Mouse (Mus musculus): Measurements from ENCODE around the gene Fam98c. TPM values are rescaled to one million over a fixed set of nuclear protein-coding genes. Genes with fewer than 3 reads are reported as not detected.
"Not testable (repeated sequence)": the region's sequence is repeated elsewhere in the genome, so short reads cannot be mapped to it uniquely, and the experiment has no call there.

Gene Fam98c
- 9.9 and 10.5 TPM in 2 replicates for polyA plus RNA-seq (2012; ENCODE audit: insufficient read depth, insufficient read length, missing spikeins)

DNA sequence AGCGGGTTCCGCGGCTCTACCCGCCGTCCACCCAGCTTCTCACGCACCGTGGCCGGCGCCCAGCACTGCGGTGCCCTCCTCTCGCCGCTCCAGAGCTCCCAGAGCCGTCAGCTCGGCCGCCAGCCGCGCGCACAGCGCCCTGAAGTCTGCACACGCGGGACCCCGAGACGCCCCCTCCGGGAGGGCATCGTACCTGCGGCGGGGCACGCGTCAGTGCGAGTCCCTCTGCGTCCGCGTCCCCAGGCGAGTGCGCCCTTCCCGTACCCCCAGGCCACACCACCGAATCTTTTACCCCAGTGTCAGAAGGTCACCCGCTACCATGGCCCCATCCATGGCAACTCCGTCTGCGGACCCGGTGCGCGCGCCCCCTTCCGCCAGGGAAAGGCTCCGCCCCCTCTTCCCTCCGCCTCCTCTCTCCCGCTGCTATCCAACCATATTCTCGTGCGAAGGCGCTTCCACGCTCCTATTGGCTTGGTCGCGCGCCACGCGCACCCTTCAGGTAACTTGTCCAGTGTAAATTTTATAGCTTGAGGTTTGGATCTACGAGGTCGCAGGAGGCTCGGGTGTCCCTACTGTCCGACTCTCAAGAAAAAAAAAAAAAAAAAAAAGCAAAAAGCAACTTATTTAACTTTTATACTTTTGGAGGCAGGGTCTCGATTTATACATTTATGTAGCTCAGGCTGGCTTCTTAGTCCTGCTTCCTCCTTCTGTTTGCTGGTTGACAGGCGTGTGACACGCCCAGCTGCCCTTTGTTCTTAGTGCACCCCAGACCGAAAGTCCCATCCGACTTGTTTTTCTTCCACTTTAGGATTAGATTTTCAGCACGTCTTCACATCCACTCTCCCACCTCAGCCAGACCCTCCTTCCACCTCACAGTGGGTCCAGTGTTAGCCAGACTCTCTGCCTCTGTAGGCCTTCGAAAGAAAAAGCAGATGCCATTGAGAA is at the start of gene Fam98c:
Fam98c (minus strand) TSS at position 397 of the 945 bp plus-strand sequence.
- H3K4me3 ChIP-seq (ENCODE audit: insufficient read depth, low read depth, low read length) = peak within 1 kb of the TSS; percentile 79
- H3K4me1 ChIP-seq (ENCODE audit: control insufficient read depth, insufficient read depth, insufficient read length, low read length) = peaks cover 7% of the 10 kb centered on the region; the same call in 1 of the 2 replicates
- H3K27ac ChIP-seq (replicated peaks; ENCODE audit: low read depth, low read length) = peak within 1 kb of the TSS; percentile 42; the same call in 1 of the 2 replicates

DNA sequence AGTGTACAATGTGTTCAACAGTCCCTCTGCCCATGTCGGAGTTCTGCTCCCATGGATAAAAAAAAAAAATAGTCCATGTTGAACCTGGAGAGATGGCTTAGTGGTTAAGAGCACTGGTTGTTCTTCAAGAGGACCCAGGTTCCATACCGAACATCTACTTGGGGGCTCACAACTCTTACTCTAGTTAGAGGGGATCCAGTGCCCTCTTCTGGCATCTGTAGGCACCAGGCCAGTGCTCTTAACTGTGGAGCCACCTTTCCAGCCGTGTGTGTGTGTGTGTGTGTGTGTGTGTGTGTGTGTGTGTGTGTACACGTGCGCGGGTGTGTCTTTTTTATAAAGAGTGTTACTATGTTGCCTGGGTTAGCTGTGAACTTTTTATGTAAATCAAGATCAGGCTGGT is 46.5 kb upstream of the Fam98c start:
- Histone ChIP-seq H3K27ac (replicated peaks; ENCODE audit: low read depth, low read length) (no peak overlapping the region), H3K4me3 (ENCODE audit: insufficient read depth, low read depth, low read length) (no peak overlapping the region), H3K4me1 (ENCODE audit: control insufficient read depth, insufficient read depth, insufficient read length, low read length) (no peaks in the 10 kb centered on the region)

DNA sequence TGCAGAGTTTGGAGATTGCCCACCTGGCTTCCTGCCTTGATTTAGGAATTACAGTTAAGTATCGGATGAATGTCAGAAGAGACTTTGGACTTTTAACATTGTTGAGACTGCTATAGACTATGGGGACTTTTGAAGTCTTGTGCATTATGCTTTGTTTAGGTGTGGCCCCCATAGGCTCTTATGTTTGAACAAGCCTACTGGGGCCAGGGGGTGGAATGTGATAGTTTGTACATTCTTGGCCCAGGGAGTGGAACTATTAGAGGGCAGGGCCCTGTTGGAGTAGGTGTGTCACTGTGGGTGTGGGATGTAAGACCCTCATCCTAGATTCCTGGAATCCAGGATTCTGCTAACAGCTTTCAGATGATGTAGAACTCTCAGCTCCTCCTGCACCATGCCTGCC is 38.2 kb upstream of the Fam98c start:
- not testable (repeated sequence) for H3K4me1 ChIP-seq (ENCODE audit: control insufficient read depth, insufficient read depth, insufficient read length, low read length); H3K4me3 ChIP-seq (ENCODE audit: insufficient read depth, low read depth, low read length); H3K27ac ChIP-seq (replicated peaks; ENCODE audit: low read depth, low read length)

DNA sequence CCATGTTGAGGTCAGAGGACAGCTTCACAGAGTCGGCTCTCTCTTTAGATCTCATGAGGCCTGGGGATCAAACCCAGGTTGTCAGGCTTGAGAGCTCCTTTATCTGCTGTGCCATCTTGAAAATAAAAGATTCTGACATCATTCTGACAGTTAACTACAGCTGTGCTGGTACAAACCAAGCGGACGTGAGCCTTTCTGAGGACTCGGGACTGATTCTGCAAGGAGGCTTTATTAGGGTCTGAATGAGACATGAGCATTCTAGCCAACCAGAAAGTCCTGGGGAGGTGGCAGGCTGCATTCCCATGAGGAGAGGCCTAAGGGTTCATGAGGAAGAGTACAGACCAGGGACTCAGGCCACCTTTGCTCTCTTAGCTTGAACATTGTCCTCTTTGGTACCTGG is 25.3 kb upstream of the Fam98c start:
- not testable (repeated sequence) for H3K27ac ChIP-seq (replicated peaks; ENCODE audit: low read depth, low read length); H3K4me1 ChIP-seq (ENCODE audit: control insufficient read depth, insufficient read depth, insufficient read length, low read length); H3K4me3 ChIP-seq (ENCODE audit: insufficient read depth, low read depth, low read length)

DNA sequence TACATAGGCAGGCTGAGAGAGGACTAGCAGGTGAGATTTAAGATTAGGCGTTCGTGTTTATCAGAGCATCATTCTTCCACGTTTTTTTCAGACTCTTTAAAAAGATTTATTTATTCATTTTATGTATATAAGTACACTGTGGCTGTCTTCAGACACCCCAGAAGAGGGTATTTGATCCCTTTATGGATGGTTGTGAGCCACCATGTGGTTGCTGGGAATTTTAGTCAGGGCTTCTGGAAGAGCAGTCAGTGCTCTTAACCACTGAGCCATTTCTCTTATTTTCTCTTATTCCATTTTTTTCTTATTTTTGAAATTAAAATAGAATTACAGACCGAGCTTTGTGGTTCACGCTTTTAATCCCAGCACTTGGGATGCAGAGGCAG is 24.8 kb upstream of the Fam98c start:
- Histone ChIP-seq H3K4me3 (ENCODE audit: insufficient read depth, low read depth, low read length) (no peak overlapping the region), H3K4me1 (ENCODE audit: control insufficient read depth, insufficient read depth, insufficient read length, low read length) (peaks cover 4% of the 10 kb centered on the region; the same call in 1 of the 2 replicates), H3K27ac (replicated peaks; ENCODE audit: low read depth, low read length) (no peak overlapping the region)

DNA sequence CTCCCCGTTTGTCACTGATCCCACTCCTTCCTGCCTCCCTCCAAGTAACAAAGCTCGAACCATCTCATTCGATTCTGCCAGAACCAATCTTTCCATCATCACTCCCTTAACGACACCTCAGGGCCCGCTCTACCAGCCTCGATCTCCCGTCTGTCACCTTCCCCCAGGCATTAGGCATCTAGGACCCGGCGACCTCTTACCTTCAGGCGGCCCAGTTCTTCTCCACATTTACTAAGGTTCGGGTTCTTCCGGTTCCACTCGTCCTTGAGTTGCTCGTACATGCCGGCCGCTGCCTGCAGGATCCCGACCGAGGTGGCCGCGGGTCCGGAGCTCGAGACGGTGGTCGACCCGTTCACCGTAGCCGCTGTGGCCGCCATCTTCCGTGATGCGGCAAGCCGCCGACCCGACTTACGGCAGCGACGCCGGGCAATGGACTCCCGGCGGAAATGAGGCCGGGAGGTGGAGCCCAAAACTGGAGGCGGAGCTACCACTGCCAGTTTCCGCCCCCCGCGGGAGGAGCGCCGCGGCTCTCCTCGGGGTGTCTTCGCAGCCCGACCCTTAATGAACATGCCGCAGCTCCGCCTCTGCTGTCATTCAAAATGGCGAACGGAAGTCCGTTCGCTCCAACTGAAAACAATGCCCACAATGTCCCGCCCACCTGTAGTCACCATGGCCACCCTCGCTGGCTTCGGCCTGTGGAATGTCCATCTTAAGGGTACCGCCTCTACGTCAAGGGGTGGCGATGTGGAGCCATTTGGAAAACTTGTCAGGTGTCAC is 24.2 kb upstream of the Fam98c start, which contains the start of gene Psmd8:
Psmd8 (minus strand) TSS at position 625 of the 777 bp plus-strand sequence.
- Histone ChIP-seq H3K27ac (replicated peaks; ENCODE audit: low read depth, low read length) (peak within 1 kb of the TSS; percentile 88), H3K4me3 (ENCODE audit: insufficient read depth, low read depth, low read length) (peak within 1 kb of the TSS; percentile 76), H3K4me1 (ENCODE audit: control insufficient read depth, insufficient read depth, insufficient read length, low read length) (peaks cover 4% of the 10 kb centered on the region; the same call in 1 of the 2 replicates)

DNA sequence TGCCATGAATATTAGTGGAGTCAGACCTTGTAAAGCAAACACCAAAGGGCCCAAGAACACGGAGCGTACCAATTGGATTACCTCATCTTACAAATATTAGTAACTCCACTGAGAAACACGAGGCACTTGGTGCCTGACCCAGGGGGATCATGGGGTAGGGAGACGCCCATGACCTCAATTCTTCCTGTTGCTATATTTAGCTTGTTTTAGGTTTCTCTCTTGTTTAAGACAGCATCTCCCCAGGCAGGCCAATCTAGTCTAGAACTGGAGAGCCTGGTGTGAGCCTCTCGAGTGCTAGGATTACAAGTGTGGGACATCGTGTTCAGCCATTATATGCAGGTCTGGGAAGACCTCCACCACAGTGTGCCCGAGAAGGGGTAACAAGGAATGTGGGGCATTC is 23.3 kb upstream of the Fam98c start:
- Histone ChIP-seq H3K4me1 (ENCODE audit: control insufficient read depth, insufficient read depth, insufficient read length, low read length) (peaks cover 4% of the 10 kb centered on the region; the same call in 1 of the 2 replicates), H3K27ac (replicated peaks; ENCODE audit: low read depth, low read length) (peak overlapping the region; percentile 67), H3K4me3 (ENCODE audit: insufficient read depth, low read depth, low read length) (peak overlapping the region; percentile 76)

DNA sequence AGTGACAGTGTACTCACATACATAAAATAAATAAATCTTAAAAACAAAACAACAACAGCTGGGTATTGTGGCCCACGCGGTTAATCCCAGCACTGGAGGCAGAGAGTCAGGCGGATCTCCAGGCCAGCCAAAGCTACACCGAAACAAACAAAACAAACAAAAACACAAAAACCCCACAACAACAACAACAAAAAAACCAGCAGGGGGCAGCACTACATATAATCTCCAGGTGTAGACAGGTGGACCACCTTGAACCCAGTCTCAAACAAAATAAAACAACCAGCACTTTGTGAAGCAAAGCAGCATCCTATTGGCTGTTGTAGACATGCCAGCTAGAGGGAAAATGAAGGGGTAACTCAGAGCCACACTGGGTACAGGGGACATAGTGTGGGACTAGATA is 22.1 kb upstream of the Fam98c start:
- no peak overlapping the region for H3K27ac ChIP-seq (replicated peaks; ENCODE audit: low read depth, low read length)
- peaks cover 4% of the 10 kb centered on the region; the same call in 1 of the 2 replicates for H3K4me1 ChIP-seq (ENCODE audit: control insufficient read depth, insufficient read depth, insufficient read length, low read length)
- no peak overlapping the region for H3K4me3 ChIP-seq (ENCODE audit: insufficient read depth, low read depth, low read length)

DNA sequence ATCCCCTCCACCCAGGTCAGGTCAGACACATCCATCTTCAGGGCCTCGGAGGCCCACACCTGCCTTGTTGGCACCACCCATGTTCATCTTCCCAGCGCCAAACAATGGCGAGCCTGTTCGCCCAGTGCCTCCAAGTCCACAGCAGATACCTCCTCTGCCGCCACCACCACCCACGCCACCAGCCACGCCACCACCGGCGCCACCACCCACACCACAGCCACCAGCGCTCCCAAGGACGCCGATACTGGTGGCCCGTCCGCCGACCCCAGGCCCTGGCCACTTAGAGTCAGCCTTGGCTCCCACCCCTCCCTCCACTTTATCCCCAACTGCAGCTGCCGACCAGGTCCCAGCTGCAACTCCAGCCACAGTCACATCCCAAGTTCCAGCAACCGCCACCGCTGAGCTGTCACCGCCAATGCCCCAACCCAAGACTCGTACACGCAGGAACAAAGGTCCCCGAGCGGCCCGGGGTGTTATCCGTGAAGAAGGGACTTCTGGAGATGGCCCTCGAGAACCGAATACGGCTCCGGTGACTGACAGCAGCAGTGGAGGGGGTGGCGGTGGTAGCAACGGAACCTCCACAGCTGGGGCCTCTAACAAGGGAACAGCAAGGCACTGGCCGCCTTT is 16.5 kb upstream of the Fam98c start:
- Histone ChIP-seq H3K4me3 (ENCODE audit: insufficient read depth, low read depth, low read length) (no peak overlapping the region), H3K4me1 (ENCODE audit: control insufficient read depth, insufficient read depth, insufficient read length, low read length) (peaks cover 6% of the 10 kb centered on the region; the same call in 1 of the 2 replicates), H3K27ac (replicated peaks; ENCODE audit: low read depth, low read length) (no peak overlapping the region)

DNA sequence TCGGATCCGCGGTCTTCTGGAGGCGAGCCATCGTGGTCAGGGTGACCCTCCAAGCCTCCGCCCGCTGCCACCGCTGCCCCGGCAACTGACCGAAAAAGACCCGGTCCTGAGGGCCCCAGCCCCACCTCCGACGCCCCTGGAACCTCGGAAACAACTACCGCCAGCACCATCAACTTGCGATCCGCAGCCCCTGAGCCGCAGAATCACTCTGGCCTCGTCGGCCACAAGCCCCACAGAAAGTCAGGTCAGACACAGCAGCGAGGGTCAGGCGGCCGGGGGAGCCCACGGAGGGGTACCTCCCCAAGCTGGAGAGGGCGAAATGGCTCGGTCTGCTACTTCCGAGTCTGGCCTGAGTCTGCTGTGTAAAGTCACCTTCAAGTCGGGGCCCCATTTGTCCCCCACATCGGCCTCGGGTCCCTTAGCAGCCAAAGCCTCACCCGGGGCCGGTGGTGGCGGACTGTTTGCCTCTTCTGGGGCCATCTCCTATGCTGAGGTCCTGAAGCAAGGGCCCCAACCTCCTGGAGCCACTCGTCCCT is 15.6 kb upstream of the Fam98c start:
- H3K4me1 ChIP-seq (ENCODE audit: control insufficient read depth, insufficient read depth, insufficient read length, low read length) = peaks cover 6% of the 10 kb centered on the region; the same call in 1 of the 2 replicates
- H3K27ac ChIP-seq (replicated peaks; ENCODE audit: low read depth, low read length) = no peak overlapping the region
- peak overlapping the region; percentile 72 for H3K4me3 ChIP-seq (ENCODE audit: insufficient read depth, low read depth, low read length)

DNA sequence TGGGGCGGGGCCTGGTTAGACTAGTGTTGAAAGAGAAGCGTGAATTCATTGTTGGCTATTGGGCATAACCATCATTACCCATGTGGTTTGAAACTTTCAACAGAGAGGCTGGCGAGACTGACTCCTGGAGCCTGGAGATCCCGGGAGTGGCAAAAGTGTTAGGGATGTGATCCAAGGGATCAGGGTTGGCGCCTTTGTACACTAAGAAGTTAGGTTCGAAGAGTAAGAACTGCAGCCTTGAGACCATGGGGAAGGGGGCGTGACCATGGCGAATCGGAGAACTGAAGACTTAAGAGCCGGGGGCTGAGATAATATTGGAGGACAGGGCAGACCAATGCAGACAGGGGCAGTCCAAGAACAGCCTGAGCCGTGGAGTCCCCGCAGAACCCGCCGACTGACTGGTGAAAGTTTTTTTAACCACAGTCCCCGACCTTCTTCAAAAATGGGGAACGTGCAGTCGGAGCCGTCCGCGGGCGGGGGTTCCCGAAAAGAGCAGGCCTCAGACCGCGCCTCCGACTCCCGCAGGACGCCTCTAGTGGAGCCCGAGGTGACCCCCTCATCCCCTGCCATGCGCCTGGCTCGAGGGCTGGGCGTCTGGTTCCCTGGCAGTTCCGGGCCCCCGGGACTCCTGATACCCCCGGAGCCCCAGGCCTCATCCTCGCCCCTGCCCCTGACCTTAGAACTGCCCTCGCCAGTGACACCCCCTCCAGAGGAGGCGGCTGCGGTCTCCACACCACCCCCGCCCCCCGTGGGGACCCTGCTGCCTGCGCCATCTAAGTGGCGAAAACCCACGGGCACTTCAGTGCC is 14.9 kb upstream of the Fam98c start:
- H3K4me3 ChIP-seq (ENCODE audit: insufficient read depth, low read depth, low read length) = peak overlapping the region; percentile 72
- no peak overlapping the region for H3K27ac ChIP-seq (replicated peaks; ENCODE audit: low read depth, low read length)
- peaks cover 6% of the 10 kb centered on the region; the same call in 1 of the 2 replicates for H3K4me1 ChIP-seq (ENCODE audit: control insufficient read depth, insufficient read depth, insufficient read length, low read length)

DNA sequence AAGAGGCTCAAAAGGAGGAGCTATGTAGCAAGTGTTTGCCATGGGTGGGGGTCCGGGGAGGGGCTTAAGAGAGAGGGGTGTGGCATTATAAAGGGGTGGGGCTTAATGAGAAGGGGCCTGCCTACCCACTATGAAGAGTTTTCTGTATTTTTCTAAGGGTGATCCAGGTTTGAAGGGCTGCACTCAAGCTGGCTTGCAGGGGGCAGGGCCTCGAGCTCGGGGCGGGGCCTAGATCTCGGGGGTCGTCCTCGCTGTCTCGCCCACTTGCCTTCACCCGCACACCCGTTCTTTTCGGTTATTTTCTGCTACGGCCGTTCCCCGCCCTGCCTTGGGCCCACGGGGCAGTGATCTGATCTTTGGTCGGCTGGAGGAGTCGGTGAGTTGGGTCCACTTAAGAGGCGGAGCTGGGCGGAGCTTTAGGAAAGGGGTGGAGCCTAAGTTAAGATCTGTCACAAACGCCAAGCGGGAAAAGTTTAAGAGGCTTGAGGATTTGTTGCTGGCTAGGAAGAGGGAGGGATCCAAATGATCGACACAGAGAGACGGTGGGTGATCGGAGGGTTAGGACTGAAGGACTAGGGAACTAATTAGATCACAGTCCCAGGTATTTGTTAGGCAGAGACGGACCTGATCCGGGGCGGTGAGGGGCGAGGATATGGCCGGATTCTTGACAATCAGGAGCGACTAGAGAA is 14.2 kb upstream of the Fam98c start, which contains the start of the genes Ggn and Spred3:
Ggn (plus strand) TSS at position 145 of the 689 bp plus-strand sequence.
Spred3 (minus strand) TSS at position 346 of the 689 bp plus-strand sequence.
- Histone ChIP-seq H3K27ac (replicated peaks; ENCODE audit: low read depth, low read length) (peak within 1 kb of the TSS; percentile 62; the same call in 1 of the 2 replicates), H3K4me3 (ENCODE audit: insufficient read depth, low read depth, low read length) (peak within 1 kb of the TSS; percentile 72), H3K4me1 (ENCODE audit: control insufficient read depth, insufficient read depth, insufficient read length, low read length) (peaks cover 6% of the 10 kb centered on the region; the same call in 1 of the 2 replicates)

All from brown adipose tissue, adult 24 weeks (tissue).